Mouse (Mus musculus) spleen, adult 12 weeks (tissue): ENCODE measurements around the gene Gm525.
"Not testable (repeated sequence)": the region's sequence is repeated elsewhere in the genome, so short reads cannot be mapped to it uniquely, and the experiment has no call there.

Source experiments
- DNase-seq: peaks from one replicate; pipeline ENCODE4 v3.0.0; 2022; ENCODE audit warnings: low spot score

Gm525 gene

GRCm38 (mm10) chr11:89073541-89073940, at the start of gene Gm525:
TSS of gene Gm525 (plus strand) at chr11:89073841.
- no peak for DNase-seq

DNA sequence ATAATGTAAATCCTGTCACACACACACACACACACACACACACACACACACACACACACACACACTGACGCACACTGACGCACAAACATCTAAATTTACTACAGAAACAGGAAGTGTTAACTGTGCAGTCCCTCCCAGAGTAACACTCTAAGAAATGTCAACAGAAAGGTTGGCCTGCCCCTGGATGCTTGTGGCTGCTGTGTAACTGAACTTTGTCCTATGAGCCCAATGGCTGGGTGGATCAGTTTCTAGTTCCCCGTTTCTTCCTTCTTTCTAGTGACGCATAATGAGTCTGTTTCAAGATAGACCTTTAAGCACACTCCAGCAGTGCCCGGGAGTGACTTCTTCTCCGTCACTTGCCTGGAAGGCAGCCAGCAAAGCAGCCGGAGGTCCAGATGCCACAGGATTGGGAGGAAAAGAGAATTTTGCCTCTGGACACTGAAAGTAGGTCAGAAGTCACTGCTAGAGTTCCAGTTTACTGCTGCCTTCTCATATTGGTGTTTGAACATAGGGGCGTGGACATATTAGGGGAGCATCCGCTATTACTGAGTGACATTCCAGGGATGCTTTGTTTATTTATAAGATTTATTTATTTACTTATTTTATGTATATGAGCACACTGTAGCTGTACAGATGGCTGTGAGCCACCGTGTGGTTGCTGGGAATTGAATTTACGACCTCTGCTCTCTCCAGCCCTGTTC, 49.3 kb upstream of the Gm525 start:
- DNase-seq, result peak; percentile 36

GRCm38 (mm10) chr11:89025603-89026002, 48.0 kb upstream of the Gm525 start:
- no peak for DNase-seq

- DNase-seq, result no peak
Observed at GRCm38 (mm10) chr11:89026117-89026516, 47.5 kb upstream of the Gm525 start.

DNA sequence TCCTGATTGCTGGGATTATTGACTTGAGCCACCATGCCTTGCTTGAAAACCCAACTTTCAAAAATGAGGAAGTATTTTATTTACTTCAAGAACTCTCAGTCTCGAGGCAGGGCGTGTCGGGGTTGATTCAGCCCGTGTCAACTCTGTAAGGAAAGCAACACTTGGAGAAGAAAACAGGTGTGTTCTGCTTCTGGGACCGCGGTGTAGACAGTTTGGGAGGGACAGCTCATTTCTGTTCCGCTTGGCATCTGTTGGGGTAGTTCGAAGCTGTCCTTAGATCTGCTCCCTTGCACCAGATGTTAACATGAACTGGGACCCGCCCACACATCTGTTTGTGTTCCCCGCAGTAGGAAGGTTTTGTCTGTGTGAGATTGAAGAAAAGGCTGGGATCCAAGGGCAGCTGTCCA, 45.7 kb upstream of the Gm525 start:
- peak; percentile 30 for DNase-seq

GRCm38 (mm10) chr11:89028871-89029405, 44.7 kb upstream of the Gm525 start:
- peak; percentile 44 for DNase-seq

DNA sequence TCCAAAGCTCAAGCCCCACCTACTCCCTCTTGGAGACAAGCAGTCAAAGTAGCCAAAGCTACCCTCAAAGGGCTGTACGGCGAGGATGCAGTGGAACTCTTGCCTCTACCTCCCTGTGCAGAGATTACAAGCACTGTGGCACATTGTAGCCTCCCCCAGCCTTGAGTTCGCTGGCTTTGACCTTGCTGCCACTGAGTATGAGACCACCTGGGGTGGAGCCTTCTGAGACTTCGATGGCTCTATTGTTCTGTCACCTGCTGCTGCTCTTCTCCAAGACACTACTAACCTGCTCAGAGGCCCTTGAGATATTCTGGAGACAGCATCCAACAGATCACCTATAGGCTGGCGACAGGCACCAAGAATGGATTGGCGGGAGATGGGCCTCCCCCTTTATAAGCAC, 43.1 kb upstream of the Gm525 start:
- DNase-seq, result no peak

DNA sequence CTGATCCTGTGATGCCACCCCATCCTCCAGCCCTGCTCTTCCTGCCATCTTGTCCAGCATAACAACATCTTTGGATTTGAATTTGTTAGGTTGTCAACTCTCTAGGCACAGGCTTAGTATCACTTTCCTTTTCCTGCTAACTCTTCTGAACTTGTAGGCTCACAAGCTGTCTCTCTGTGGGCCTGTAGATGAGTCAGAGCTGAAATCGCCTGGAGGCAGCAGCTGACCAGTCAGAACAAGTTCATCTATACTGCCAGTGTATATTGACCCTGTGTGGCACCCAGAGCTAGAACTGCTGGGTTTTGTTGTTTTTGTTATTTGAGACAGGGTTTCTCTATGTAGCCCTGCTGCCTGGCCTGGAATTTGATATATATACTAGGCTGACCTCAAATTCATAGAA, 42.5 kb upstream of the Gm525 start:
- no peak for DNase-seq

- DNase-seq, result no peak
Observed at GRCm38 (mm10) chr11:89034592-89034991, 39.0 kb upstream of the Gm525 start.

DNA sequence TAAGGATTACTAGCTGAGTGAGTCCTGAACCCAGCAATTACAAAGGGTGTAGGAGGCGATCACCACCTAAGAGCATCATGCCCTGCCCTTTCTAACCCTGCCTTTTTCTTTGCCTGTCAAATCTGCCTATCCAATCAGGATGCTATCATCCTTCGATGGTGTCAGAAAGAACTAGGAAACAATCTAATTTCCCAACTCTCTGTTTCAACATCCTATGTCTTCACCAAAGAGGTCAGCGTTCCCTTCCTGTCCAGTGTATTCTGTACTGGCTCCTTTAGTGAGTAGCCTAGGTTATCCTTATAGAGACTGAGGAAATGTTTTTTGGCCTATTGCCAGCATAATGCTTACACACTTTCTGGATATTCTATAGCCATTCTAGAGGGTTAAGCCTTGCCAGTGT, 38.1 kb upstream of the Gm525 start:
- no peak for DNase-seq

GRCm38 (mm10) chr11:89038496-89038895, 35.1 kb upstream of the Gm525 start:
- no peak for DNase-seq

DNA sequence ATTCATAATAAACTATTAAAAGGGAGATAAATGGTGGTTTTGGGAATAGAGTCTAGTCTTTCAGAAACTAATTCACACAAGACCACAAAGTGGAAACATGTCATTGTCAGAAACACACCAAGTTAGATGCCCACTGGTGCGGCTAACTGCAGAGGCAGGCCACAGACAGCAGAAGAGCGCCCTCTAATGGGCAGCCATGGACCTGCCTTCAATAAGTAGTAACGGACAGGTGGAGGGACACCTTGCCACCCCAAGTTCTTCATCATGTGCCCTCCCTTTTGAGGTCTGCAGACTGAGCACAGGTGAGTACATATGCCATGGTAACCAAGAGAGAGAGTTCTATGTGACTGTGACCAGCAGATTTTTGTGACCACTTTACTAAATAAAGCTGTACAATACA, 34.3 kb upstream of the Gm525 start:
- DNase-seq, result peak; percentile 45

DNA sequence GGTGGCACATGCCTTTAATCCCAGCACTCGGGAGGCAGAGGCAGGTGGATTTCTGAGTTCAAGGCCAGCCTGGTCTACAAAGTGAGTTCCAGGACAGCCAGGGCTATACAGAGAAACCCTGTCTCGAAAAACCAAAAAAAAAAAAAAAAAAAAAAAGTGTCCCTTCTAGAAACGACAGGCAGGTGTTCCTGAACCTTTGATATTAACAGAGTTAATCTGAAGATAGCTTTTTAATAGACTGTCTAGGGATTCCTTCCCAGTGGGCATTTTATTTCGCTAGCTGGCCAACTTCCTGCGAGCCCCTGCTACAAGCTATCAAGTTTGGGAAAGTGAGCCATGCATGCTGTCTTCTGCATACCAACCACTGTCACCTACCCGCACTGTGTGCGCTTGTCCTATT, 32.6 kb upstream of the Gm525 start:
- not testable (repeated sequence) for DNase-seq

DNA sequence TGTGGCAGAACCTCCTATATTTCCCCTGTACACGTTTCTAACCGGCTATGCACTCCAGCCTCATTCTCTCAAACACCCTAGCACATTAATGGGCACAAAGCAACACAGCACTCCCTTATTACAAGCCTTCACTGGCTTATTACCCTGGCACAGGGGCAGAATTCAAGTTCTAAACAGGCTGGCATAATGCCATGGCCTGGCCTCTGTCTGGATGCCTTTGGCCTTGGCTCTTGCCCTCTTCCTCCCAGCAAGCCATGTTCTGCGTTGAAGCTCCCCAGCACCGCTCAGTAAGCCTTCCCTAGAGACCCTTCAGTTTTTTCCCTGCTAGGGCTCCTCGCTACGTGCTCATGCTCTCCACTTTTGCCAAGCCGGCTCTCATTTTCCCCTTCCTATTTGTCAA, 30.6 kb upstream of the Gm525 start:
- no peak for DNase-seq

GRCm38 (mm10) chr11:89045501-89045900, 28.1 kb upstream of the Gm525 start:
- not testable (repeated sequence) for DNase-seq

- no peak for DNase-seq
Observed at GRCm38 (mm10) chr11:89046021-89046420, 27.6 kb upstream of the Gm525 start.

- no peak for DNase-seq
Observed at GRCm38 (mm10) chr11:89051767-89052166, 21.9 kb upstream of the Gm525 start.

- DNase-seq, result no peak
Observed at GRCm38 (mm10) chr11:89055931-89056690, 17.5 kb upstream of the Gm525 start.

- DNase-seq, result no peak
Observed at GRCm38 (mm10) chr11:89058515-89059270, 14.9 kb upstream of the Gm525 start.

DNA sequence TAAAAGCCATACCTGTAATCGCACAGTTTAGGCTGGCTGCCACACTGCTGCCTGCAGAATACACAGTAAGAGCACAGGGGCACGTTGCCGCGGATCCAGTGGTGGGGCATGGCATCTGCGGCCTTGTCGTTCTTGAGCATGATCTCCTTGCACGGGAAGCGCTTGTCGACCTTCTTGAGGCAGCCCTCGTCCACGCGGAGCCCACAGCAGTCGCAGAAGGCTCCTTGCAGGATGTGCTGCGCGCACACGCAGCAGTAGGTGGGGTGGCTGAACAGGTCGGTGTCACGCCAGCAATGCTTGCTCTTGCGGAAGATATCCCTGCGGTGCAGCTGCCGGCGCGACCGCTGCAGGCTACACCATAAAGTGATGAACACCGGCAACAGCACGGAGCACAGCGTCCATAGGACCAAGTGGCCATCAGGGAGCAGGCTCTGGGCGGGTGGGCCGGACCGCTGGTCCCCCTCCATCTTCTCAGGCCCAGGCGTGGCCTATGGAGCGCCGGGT, 13.7 kb upstream of the Gm525 start:
- peak; percentile 9 for DNase-seq

GRCm38 (mm10) chr11:89060423-89061089, 13.1 kb upstream of the Gm525 start:
- peak; percentile 82 for DNase-seq

- DNase-seq, result no peak
Observed at GRCm38 (mm10) chr11:89061362-89061761, 12.3 kb upstream of the Gm525 start.
